Mouse (Mus musculus): Measurements from ENCODE around the gene Pde4d. TPM values are rescaled to one million over a fixed set of nuclear protein-coding genes. Genes with fewer than 3 reads are reported as not detected.

The Pde4d gene
- total and polyA plus RNA-seq, 3 experiments, result 18.5 to 18.8 TPM; not detected in 1

DNA sequence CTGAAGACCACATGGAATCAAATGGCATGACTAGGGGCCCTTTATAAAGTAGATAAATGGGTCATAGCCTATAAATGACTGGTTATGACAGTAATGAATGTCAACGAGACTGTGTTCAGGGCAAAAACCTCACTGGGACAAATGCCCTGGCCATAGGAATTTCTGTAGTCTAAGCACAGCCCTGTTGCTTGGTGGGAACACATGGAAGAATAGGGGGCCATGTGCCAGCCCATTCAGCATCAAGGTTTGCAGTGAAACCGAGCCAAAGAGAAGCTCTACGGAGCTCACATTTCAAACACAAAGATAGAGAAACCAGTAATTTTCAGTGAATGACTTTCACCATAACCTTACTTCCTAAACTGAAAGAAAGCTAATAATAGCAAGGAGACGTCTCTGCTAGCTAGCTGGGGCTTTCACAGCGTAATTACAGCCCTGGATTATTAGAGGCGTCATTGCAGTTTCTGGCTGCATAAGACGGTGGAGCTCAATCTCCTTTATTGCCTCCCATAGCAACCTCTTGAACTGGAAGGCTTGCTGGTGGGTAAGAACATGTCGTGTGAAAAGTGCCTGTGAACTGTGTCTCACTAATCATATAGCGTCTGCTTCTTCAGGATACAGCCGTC lies 1533.2 kb downstream of the Pde4d start:
- H3K79me2 ChIP-seq (ENCODE audit: control insufficient read depth, insufficient read depth, low read length, poor library complexity), result no peaks in the 10 kb centered on the region
- no peaks in the 10 kb centered on the region for H3K36me3 ChIP-seq (ENCODE audit: control insufficient read depth in 1 of 2, insufficient read depth in 2 of 2, low read length in 2 of 2)
- no peak for DNase-seq (ENCODE audit: low read depth, low spot score)
- no peaks in the 10 kb centered on the region for H3K4me1 ChIP-seq (ENCODE audit: control insufficient read depth in 1 of 2, insufficient read depth in 2 of 2, low read length in 2 of 2)
- H3K9me3 ChIP-seq (replicated peaks; ENCODE audit: insufficient read depth, low read length), result no peaks in the 10 kb centered on the region
- H3K27me3 ChIP-seq (ENCODE audit: control insufficient read depth in 1 of 2, insufficient read depth in 2 of 2, low read length in 2 of 2), result peaks cover 5 to 12% of the 10 kb centered on the region in 2 experiments; a peak in 3 of 4 replicates
- H3K4me3 ChIP-seq (ENCODE audit: control insufficient read depth in 1 of 2, insufficient read depth in 1 of 2, low read depth in 2 of 2, low read length in 2 of 2), result no peak overlapping the region
- no peak overlapping the region for H3K9ac ChIP-seq (ENCODE audit: control insufficient read depth, low read depth, low read length, poor library complexity, severe bottlenecking)
- TF ChIP-seq JUND (IDR thresholded peaks at IDR 0.05; ENCODE audit: low read depth, low read length), result no peak
- TF ChIP-seq TBP (IDR thresholded peaks at IDR 0.05; ENCODE audit: low read depth, low read length), result no peak
- TF ChIP-seq HCFC1 (IDR thresholded peaks at IDR 0.05; ENCODE audit: low read depth, low read length), result no peak
- no peak for TF ChIP-seq NRF1 (IDR thresholded peaks at IDR 0.05; ENCODE audit: insufficient read depth, low read depth, low read length, poor library complexity, severe bottlenecking)
- H3K27ac ChIP-seq (ENCODE audit: control insufficient read depth, low read depth, low read length), result no peak overlapping the region

DNA sequence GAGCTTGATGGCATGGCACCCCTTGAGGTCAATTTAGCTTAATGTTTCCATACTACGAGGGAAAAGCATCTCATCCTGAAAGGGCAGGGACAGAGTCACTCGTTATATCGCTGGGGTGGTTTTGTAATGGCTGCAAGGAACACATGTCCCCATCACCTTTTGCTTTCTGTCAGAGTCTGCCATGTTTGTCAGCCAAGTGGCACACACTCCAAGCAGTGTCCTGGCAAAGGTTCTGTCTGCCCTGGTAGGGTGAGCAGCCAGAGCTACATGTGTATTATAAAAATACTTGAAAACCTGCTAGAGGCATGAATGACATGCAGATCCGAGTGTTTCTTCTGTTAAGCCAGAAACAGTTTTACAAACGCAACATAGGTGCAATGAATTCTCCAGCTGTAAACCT lies 1535.7 kb downstream of the Pde4d start:
- H3K79me2 ChIP-seq (ENCODE audit: control insufficient read depth, insufficient read depth, low read length, poor library complexity), result no peaks in the 10 kb centered on the region

DNA sequence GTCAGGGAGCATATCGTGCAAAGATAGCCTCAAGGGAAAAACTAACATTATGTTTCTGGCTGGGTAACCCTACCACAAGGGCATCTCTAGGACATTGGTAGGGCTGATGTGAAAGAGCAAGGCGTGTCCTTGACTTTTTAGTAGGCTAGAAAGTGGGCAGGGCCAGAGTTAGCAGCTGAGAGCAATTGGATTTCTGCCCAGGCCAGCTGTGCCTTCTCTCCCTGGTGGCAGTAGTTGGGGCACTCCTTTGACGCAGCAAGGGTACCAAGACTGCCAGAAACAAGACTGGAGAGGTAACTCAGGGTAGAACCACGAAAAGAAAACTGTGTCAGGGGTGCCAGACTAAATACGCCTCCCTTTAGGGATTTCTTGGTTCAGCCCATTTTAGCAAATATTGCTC lies 1536.1 kb downstream of the Pde4d start:
- no peak for TF ChIP-seq POLR2AphosphoS2 (IDR thresholded peaks at IDR 0.05; ENCODE audit: low read length)
- TF ChIP-seq USF1 (IDR thresholded peaks at IDR 0.05; ENCODE audit: low read depth, low read length), result no peak
- no peak for TF ChIP-seq MYB (IDR thresholded peaks at IDR 0.05; ENCODE audit: low read depth, low read length)
- Histone ChIP-seq H3K27me3 (ENCODE audit: control insufficient read depth in 1 of 2, insufficient read depth in 2 of 2, low read length in 2 of 2) (peaks cover 10 to 12% of the 10 kb centered on the region in 2 experiments), H3K9ac (ENCODE audit: control insufficient read depth, low read depth, low read length, poor library complexity, severe bottlenecking) (no peak overlapping the region), H3K4me1 (ENCODE audit: control insufficient read depth in 1 of 2, insufficient read depth in 2 of 2, low read length in 2 of 2) (no peaks in the 10 kb centered on the region), H3K36me3 (ENCODE audit: control insufficient read depth in 1 of 2, insufficient read depth in 2 of 2, low read length in 2 of 2) (no peaks in the 10 kb centered on the region), H3K27ac (ENCODE audit: control insufficient read depth, low read depth, low read length) (no peak overlapping the region), H3K79me2 (ENCODE audit: control insufficient read depth, insufficient read depth, low read length, poor library complexity) (no peaks in the 10 kb centered on the region), H3K4me3 (ENCODE audit: control insufficient read depth in 1 of 2, insufficient read depth in 1 of 2, low read depth in 2 of 2, low read length in 2 of 2) (no peak overlapping the region), H3K9me3 (replicated peaks; ENCODE audit: insufficient read depth, low read length) (no peaks in the 10 kb centered on the region)
- DNase-seq (ENCODE audit: low read depth, low spot score), result no peak

More for the DNA sequence above, 1535.7 kb downstream of the Pde4d start:
- Histone ChIP-seq H3K27me3 (ENCODE audit: control insufficient read depth in 1 of 2, insufficient read depth in 2 of 2, low read length in 2 of 2) (peaks cover 10 to 12% of the 10 kb centered on the region in 2 experiments), H3K27ac (ENCODE audit: control insufficient read depth, low read depth, low read length) (no peak overlapping the region), H3K9ac (ENCODE audit: control insufficient read depth, low read depth, low read length, poor library complexity, severe bottlenecking) (no peak overlapping the region), H3K4me1 (ENCODE audit: control insufficient read depth in 1 of 2, insufficient read depth in 2 of 2, low read length in 2 of 2) (no peaks in the 10 kb centered on the region), H3K4me3 (ENCODE audit: control insufficient read depth in 1 of 2, insufficient read depth in 1 of 2, low read depth in 2 of 2, low read length in 2 of 2) (no peak overlapping the region), H3K9me3 (replicated peaks; ENCODE audit: insufficient read depth, low read length) (no peaks in the 10 kb centered on the region), H3K36me3 (ENCODE audit: control insufficient read depth in 1 of 2, insufficient read depth in 2 of 2, low read length in 2 of 2) (no peaks in the 10 kb centered on the region)
- TF ChIP-seq GABPA (IDR thresholded peaks at IDR 0.05; ENCODE audit: low read depth, low read length), result no peak
- no peak for TF ChIP-seq HCFC1 (IDR thresholded peaks at IDR 0.05; ENCODE audit: low read depth, low read length)
- TF ChIP-seq ZKSCAN1 (IDR thresholded peaks at IDR 0.05; ENCODE audit: low read depth, low read length), result no peak
- TF ChIP-seq MEF2A (IDR thresholded peaks at IDR 0.05; ENCODE audit: extremely low read depth, insufficient replicate concordance, low read depth, low read length, poor library complexity, severe bottlenecking), result no peak
- no peak for TF ChIP-seq SMC3 (IDR thresholded peaks at IDR 0.05; ENCODE audit: low read depth, low read length)
- TF ChIP-seq MYC (IDR thresholded peaks at IDR 0.05; ENCODE audit: low read depth, low read length), result no peak
- no peak for TF ChIP-seq JUND (IDR thresholded peaks at IDR 0.05; ENCODE audit: low read depth, low read length)
- TF ChIP-seq ZMIZ1 (IDR thresholded peaks at IDR 0.05; ENCODE audit: low read depth, low read length), result no peak
- no peak for TF ChIP-seq NRF1 (IDR thresholded peaks at IDR 0.05; ENCODE audit: insufficient read depth, low read depth, low read length, poor library complexity, severe bottlenecking)
- TF ChIP-seq MAZ (IDR thresholded peaks at IDR 0.05; ENCODE audit: low read depth, low read length), result no peak
- no peak for TF ChIP-seq ETS1 (IDR thresholded peaks at IDR 0.05; ENCODE audit: low read depth, low read length)
- no peak for TF ChIP-seq TAL1 (IDR thresholded peaks at IDR 0.05; ENCODE audit: low read length)
- no peak for DNase-seq (ENCODE audit: low read depth, low spot score)

All from MEL (cell line).